26 mouse cellular contexts compared by ENCODE assay signal in genomic region chr14:46839326-46839725, GRCm38 (mm10). TPM values are rescaled to one million over a fixed set of nuclear protein-coding genes. Genes with fewer than 3 reads are reported as not detected.
DNase-seq lines count a peak whose midpoint lies in the region; ATAC-seq lines count a peak whose summit lies in the region.
"Had no signal": no experiment of that assay in that cellular context is flagged by ENCODE, and none has a peak within 500 bp of the region (broad histone marks: within the 10 kb centered on the region; RNA-seq: fewer than 3 reads in every experiment).

No protein-coding gene starts in this region.

- H3K27ac ChIP-seq in heart, embryonic 13.5 days (replicated peaks), result peak overlapping the region; percentile 32; the same call in 1 of the 2 replicates
- no peak overlapping the region for H3K27ac ChIP-seq in heart, embryonic 10.5 days
- peak overlapping the region; percentile 73 for H3K27ac ChIP-seq in lung, embryonic 16.5 days (ENCODE audit: low read length)
- no peak overlapping the region for H3K27ac ChIP-seq in intestine, embryonic 16.5 days (ENCODE audit: low read length)
- H3K27ac ChIP-seq in midbrain, embryonic 10.5 days (replicated peaks), result no peak overlapping the region
- H3K27ac ChIP-seq: embryonic facial prominence, embryonic 12.5 days; forebrain, embryonic 12.5 days; forebrain, embryonic 15.5 days; heart, adult 2 months; heart, embryonic 15.5 days; hindbrain, embryonic 14.5 days; hindbrain, postnatal 0 days had no signal

- H3K4me1 ChIP-seq in heart, embryonic 13.5 days, result peaks cover 15% of the 10 kb centered on the region
- H3K4me1 ChIP-seq in heart, embryonic 10.5 days, result peaks cover 10% of the 10 kb centered on the region; the same call in 1 of the 2 replicates
- peaks cover 1% of the 10 kb centered on the region for H3K4me1 ChIP-seq in lung, embryonic 16.5 days (replicated peaks; ENCODE audit: control insufficient read depth, insufficient read depth, low read length)
- H3K4me1 ChIP-seq in intestine, embryonic 16.5 days (ENCODE audit: control insufficient read depth, insufficient read depth, low read length), result no peaks in the 10 kb centered on the region
- H3K4me1 ChIP-seq in midbrain, embryonic 10.5 days, result peaks cover 3% of the 10 kb centered on the region; the same call in 1 of the 2 replicates
- H3K4me1 ChIP-seq: embryonic facial prominence, embryonic 12.5 days; forebrain, embryonic 12.5 days; forebrain, embryonic 15.5 days had no signal

- H3K9me3 ChIP-seq in heart, embryonic 13.5 days, result no peaks in the 10 kb centered on the region
- no peaks in the 10 kb centered on the region for H3K9me3 ChIP-seq in heart, embryonic 10.5 days
- H3K9me3 ChIP-seq in lung, embryonic 16.5 days (ENCODE audit: control insufficient read depth, low read length), result no peaks in the 10 kb centered on the region
- H3K9me3 ChIP-seq in intestine, embryonic 16.5 days (ENCODE audit: control insufficient read depth, low read length), result no peaks in the 10 kb centered on the region
- H3K9me3 ChIP-seq in midbrain, embryonic 10.5 days (replicated peaks), result no peaks in the 10 kb centered on the region
- H3K9me3 ChIP-seq: embryonic facial prominence, embryonic 12.5 days; forebrain, embryonic 12.5 days; forebrain, embryonic 15.5 days; heart, embryonic 15.5 days had no signal

- 61% methylated on average over 4 of the region's 4 CpGs for WGBS in heart, embryonic 13.5 days
- 68% methylated on average over 4 of the region's 4 CpGs for WGBS in heart, embryonic 10.5 days
- 45% methylated on average over 4 of the region's 4 CpGs for WGBS in lung, embryonic 16.5 days
- 47% methylated on average over 4 of the region's 4 CpGs for WGBS in intestine, embryonic 16.5 days
- WGBS in midbrain, embryonic 10.5 days, result 84% methylated on average over 4 of the region's 4 CpGs

- DNase-seq in heart, embryonic 10.5 days (ENCODE audit: low spot score), result no peak
- no peak for DNase-seq in lung, postnatal 4 days
- DNase-seq in lung, postnatal 14 days, result peak; percentile 4
- no peak for DNase-seq in midbrain, embryonic 10.5 days (ENCODE audit: low spot score)
- DNase-seq: adrenal gland, adult 2 months; adrenal gland, postnatal 25 days; cerebellum, adult 11-12 months; cerebellum, adult 8-10 months; cerebellum, postnatal 14 days; gastrocnemius, postnatal 25 days; heart, adult 2 months; heart, postnatal 10 days; heart, postnatal 36 days had no signal

- H3K4me2 ChIP-seq in heart, embryonic 13.5 days, result no peak overlapping the region
- no peak overlapping the region for H3K4me2 ChIP-seq in lung, embryonic 16.5 days (ENCODE audit: low read depth, low read length)
- H3K4me2 ChIP-seq in intestine, embryonic 16.5 days (ENCODE audit: low read depth, low read length), result no peak overlapping the region
- H3K4me2 ChIP-seq: embryonic facial prominence, embryonic 12.5 days; forebrain, embryonic 12.5 days; forebrain, embryonic 15.5 days; heart, embryonic 11.5 days; heart, embryonic 15.5 days; hindbrain, embryonic 14.5 days had no signal

- no peak overlapping the region for H3K4me3 ChIP-seq in heart, embryonic 13.5 days
- H3K4me3 ChIP-seq in heart, embryonic 10.5 days, result no peak overlapping the region
- no peak overlapping the region for H3K4me3 ChIP-seq in lung, embryonic 16.5 days (ENCODE audit: low read length)
- no peak overlapping the region for H3K4me3 ChIP-seq in intestine, embryonic 16.5 days (ENCODE audit: low read length)
- H3K4me3 ChIP-seq in midbrain, embryonic 10.5 days, result no peak overlapping the region
- H3K4me3 ChIP-seq: embryonic facial prominence, embryonic 12.5 days; erythroblast, embryonic 14.5 days; forebrain, embryonic 12.5 days; forebrain, embryonic 15.5 days; heart, adult 2 months; heart, embryonic 15.5 days had no signal

- H3K27me3 ChIP-seq in heart, embryonic 13.5 days (replicated peaks), result no peaks in the 10 kb centered on the region
- no peaks in the 10 kb centered on the region for H3K27me3 ChIP-seq in heart, embryonic 10.5 days (ENCODE audit: insufficient read depth, poor library complexity, severe bottlenecking)
- no peaks in the 10 kb centered on the region for H3K27me3 ChIP-seq in lung, embryonic 16.5 days (ENCODE audit: control insufficient read depth, insufficient read depth, low read depth, low read length)
- no peaks in the 10 kb centered on the region for H3K27me3 ChIP-seq in intestine, embryonic 16.5 days (replicated peaks; ENCODE audit: control insufficient read depth, insufficient read depth, low read length)
- H3K27me3 ChIP-seq in midbrain, embryonic 10.5 days (ENCODE audit: low read depth, poor library complexity, severe bottlenecking), result no peaks in the 10 kb centered on the region
- H3K27me3 ChIP-seq: embryonic facial prominence, embryonic 12.5 days; forebrain, embryonic 12.5 days; forebrain, embryonic 15.5 days; heart, embryonic 15.5 days had no signal

- H3K36me3 ChIP-seq in heart, embryonic 13.5 days, result peaks cover 29% of the 10 kb centered on the region
- H3K36me3 ChIP-seq in heart, embryonic 10.5 days, result peaks cover 26% of the 10 kb centered on the region
- peaks cover 19% of the 10 kb centered on the region for H3K36me3 ChIP-seq in lung, embryonic 16.5 days (ENCODE audit: control insufficient read depth, insufficient read depth, low read length)
- peaks cover 7% of the 10 kb centered on the region for H3K36me3 ChIP-seq in intestine, embryonic 16.5 days (ENCODE audit: control insufficient read depth, insufficient read depth, low read length)
- H3K36me3 ChIP-seq in midbrain, embryonic 10.5 days, result peaks cover 40% of the 10 kb centered on the region

- no peak for ATAC-seq in heart, embryonic 13.5 days (ENCODE audit: extremely low read depth, insufficient number of reproducible peaks, low FRiP score, low TSS enrichment)
- peak; percentile 86 for ATAC-seq in lung, embryonic 16.5 days (ENCODE audit: low read depth)
- no peak for ATAC-seq in intestine, embryonic 16.5 days
- ATAC-seq: CD4-positive, CD25-positive, alpha-beta regulatory T cell, adult 4 months; forebrain, embryonic 15.5 days; hindbrain, postnatal 0 days; inflammation-experienced regulatory T-cells, adult 6 months had no signal

- H3K9ac ChIP-seq in heart, embryonic 13.5 days, result no peak overlapping the region
- peak overlapping the region; percentile 35; the same call in 1 of the 2 replicates for H3K9ac ChIP-seq in lung, embryonic 16.5 days (ENCODE audit: low read length)
- H3K9ac ChIP-seq in intestine, embryonic 16.5 days (ENCODE audit: low read depth, low read length), result no peak overlapping the region
- H3K9ac ChIP-seq: embryonic facial prominence, embryonic 12.5 days; forebrain, embryonic 12.5 days; forebrain, embryonic 15.5 days; heart, embryonic 15.5 days; hindbrain, embryonic 14.5 days had no signal

RNA-seq across cellular contexts. Expression of gene Cgrrf1, which starts 7.4 kb away (rescaled TPM):
- polyA plus RNA-seq in heart, embryonic 13.5 days (2015; fragmentation: Nextera tagmentation; extraction: Ambion mirVana), result 24.3 and 25.4 TPM in 2 replicates
- 30.1 and 33.8 TPM in 2 replicates for polyA plus RNA-seq in heart, embryonic 10.5 days (2016; fragmentation: Nextera tagmentation; extraction: Ambion mirVana)
- 48.1 and 49.0 TPM in 2 replicates for polyA plus RNA-seq in lung, embryonic 16.5 days (2015; fragmentation: Nextera tagmentation; extraction: Ambion mirVana)
- polyA plus RNA-seq in intestine, embryonic 16.5 days (2015; fragmentation: Nextera tagmentation; extraction: Ambion mirVana), result 21.9 and 24.0 TPM in 2 replicates
- 36.4 and 37.6 TPM in 2 replicates for polyA plus RNA-seq in midbrain, embryonic 10.5 days (2016; fragmentation: Nextera tagmentation; extraction: Ambion mirVana)

RNA-seq across cellular contexts. Expression of gene Gmfb, which starts 17.3 kb away (rescaled TPM):
- 47.6 and 47.9 TPM in 2 replicates for polyA plus RNA-seq in heart, embryonic 13.5 days (2015; fragmentation: Nextera tagmentation; extraction: Ambion mirVana)
- polyA plus RNA-seq in heart, embryonic 10.5 days (2016; fragmentation: Nextera tagmentation; extraction: Ambion mirVana), result 73.6 and 75.6 TPM in 2 replicates
- polyA plus RNA-seq in lung, embryonic 16.5 days (2015; fragmentation: Nextera tagmentation; extraction: Ambion mirVana), result 68.6 and 74.9 TPM in 2 replicates
- 47.5 and 51.2 TPM in 2 replicates for polyA plus RNA-seq in intestine, embryonic 16.5 days (2015; fragmentation: Nextera tagmentation; extraction: Ambion mirVana)
- 97.0 and 101 TPM in 2 replicates for polyA plus RNA-seq in midbrain, embryonic 10.5 days (2016; fragmentation: Nextera tagmentation; extraction: Ambion mirVana)

RNA-seq across cellular contexts. Expression of gene Samd4, which starts 43.3 kb away (rescaled TPM):
- polyA plus RNA-seq in heart, embryonic 13.5 days (2015; fragmentation: Nextera tagmentation; extraction: Ambion mirVana), result 13.4 and 16.3 TPM in 2 replicates
- polyA plus RNA-seq in heart, embryonic 10.5 days (2016; fragmentation: Nextera tagmentation; extraction: Ambion mirVana), result 11.1 and 17.0 TPM in 2 replicates
- polyA plus RNA-seq in lung, embryonic 16.5 days (2015; fragmentation: Nextera tagmentation; extraction: Ambion mirVana), result 6.2 and 6.6 TPM in 2 replicates
- polyA plus RNA-seq in intestine, embryonic 16.5 days (2015; fragmentation: Nextera tagmentation; extraction: Ambion mirVana), result 4.2 and 4.7 TPM in 2 replicates
- polyA plus RNA-seq in midbrain, embryonic 10.5 days (2016; fragmentation: Nextera tagmentation; extraction: Ambion mirVana), result 3.3 and 3.8 TPM in 2 replicates
- polyA plus RNA-seq: CD4-positive, CD25-positive, alpha-beta regulatory T cell, adult 4 months; inflammation-experienced regulatory T-cells, adult 6 months had no signal

RNA-seq across cellular contexts. Expression of gene Cnih1, which starts 51.1 kb away (rescaled TPM):
- 162 and 175 TPM in 2 replicates for polyA plus RNA-seq in heart, embryonic 13.5 days (2015; fragmentation: Nextera tagmentation; extraction: Ambion mirVana)
- 197 and 200 TPM in 2 replicates for polyA plus RNA-seq in heart, embryonic 10.5 days (2016; fragmentation: Nextera tagmentation; extraction: Ambion mirVana)
- polyA plus RNA-seq in lung, embryonic 16.5 days (2015; fragmentation: Nextera tagmentation; extraction: Ambion mirVana), result 169 and 171 TPM in 2 replicates
- 195 and 204 TPM in 2 replicates for polyA plus RNA-seq in intestine, embryonic 16.5 days (2015; fragmentation: Nextera tagmentation; extraction: Ambion mirVana)
- 208 and 222 TPM in 2 replicates for polyA plus RNA-seq in midbrain, embryonic 10.5 days (2016; fragmentation: Nextera tagmentation; extraction: Ambion mirVana)

Comparison
In these comparisons a context has a peak if more than half of its experiments do, and no peak if none do; other contexts are left out.
1. H3K27ac ChIP-seq: peak in heart, embryonic 13.5 days (single experiment) and lung, embryonic 16.5 days (single experiment); none in heart, embryonic 10.5 days (single experiment), intestine, embryonic 16.5 days (single experiment) and midbrain, embryonic 10.5 days (single experiment).